In genomic region chr10:24168854-24169253, GRCm38 (mm10) we compare ENCODE assay signal across 34 mouse cellular contexts. TPM values are rescaled to one million over a fixed set of nuclear protein-coding genes. Genes with fewer than 3 reads are reported as not detected.
A peak's percentile ranks its signal among the peaks of the same experiment; 100 is the strongest.
DNase-seq lines count a peak whose midpoint lies in the region.
"Had no signal": no experiment of that assay in that cellular context is flagged by ENCODE, and none has a peak within 500 bp of the region (broad histone marks: within the 10 kb centered on the region; RNA-seq: fewer than 3 reads in every experiment).

No protein-coding gene starts in this region.

- DNase-seq in kidney, postnatal 10 days = peak; percentile 54
- DNase-seq in kidney, adult 11 months = no peak
- DNase-seq in urinary bladder, postnatal 36 days (ENCODE audit: low spot score in 2 of 2) = peak; percentile 29 to 42
- DNase-seq in urinary bladder, postnatal 4 days (ENCODE audit: low spot score in 2 of 2) = no peak
- DNase-seq in gonadal fat pad, adult 2 months (ENCODE audit: low read depth) = peak; percentile 55
- DNase-seq in left cerebral cortex, postnatal 36 days (ENCODE audit: low spot score in 2 of 2) = no peak
- DNase-seq in spleen, postnatal 10 days (ENCODE audit: low spot score in 2 of 2) = no peak
- DNase-seq: adrenal gland, postnatal 25 days; cerebellum, adult 8-10 months; cerebellum, postnatal 36 days; embryo, embryonic 11 days; gastrocnemius, postnatal 25 days; heart, postnatal 4 days; lung, embryonic 14.5 days; thymus, adult 2 months; thymus, postnatal 4 days had no signal

- intact Hi-C loops in left cerebral cortex, postnatal 36 days (cut with DNase I) = no loop called here

RNA-seq across cellular contexts. Expression of gene Stx7, which starts 19.8 kb away (rescaled TPM):
- 109 and 115 TPM in 2 replicates for polyA plus RNA-seq in gonadal fat pad, adult 2 months (2012; rRNA removed)
- 100 to 1,000 TPM; 136 to 139 TPM for total RNA-seq in left cerebral cortex, postnatal 36 days (2021)

RNA-seq across cellular contexts. Expression of gene Moxd1, which starts 54.5 kb away (rescaled TPM):
- 3.9 and 4.3 TPM in 2 replicates for polyA plus RNA-seq in gonadal fat pad, adult 2 months (2012; rRNA removed)
- 1 to 10 TPM; 6.2 to 7.0 TPM for total RNA-seq in left cerebral cortex, postnatal 36 days (2021)
- total RNA-seq: megakaryocyte progenitor cell, adult 5-6 weeks; monocyte, adult 5-6 weeks; neutrophil, adult 5-6 weeks had no signal
- polyA plus RNA-seq: C2C12; inflammation-experienced regulatory T-cells, adult 6 months had no signal

RNA-seq across cellular contexts. Expression of gene Taar9, which starts 59.5 kb away (rescaled TPM):
- polyA plus RNA-seq in gonadal fat pad, adult 2 months (2012; rRNA removed) = not detected in 2 replicates
- total RNA-seq in left cerebral cortex, postnatal 36 days (2021) = not detected
- total RNA-seq: adrenal gland, postnatal 25 days; gastrocnemius, postnatal 25 days; heart, adult 8-10 months; heart, postnatal 4 days; left cerebral cortex, postnatal 14 days; megakaryocyte progenitor cell, adult 5-6 weeks; monocyte, adult 5-6 weeks; neutrophil, adult 5-6 weeks had no signal
- polyA plus RNA-seq: brain, embryonic 14.5 days; C2C12; embryonic facial prominence, embryonic 13.5 days; forebrain, embryonic 15.5 days; heart, embryonic 15.5 days; hindbrain, embryonic 14.5 days; inflammation-experienced regulatory T-cells, adult 6 months; kidney, postnatal 0 days; limb, embryonic 13.5 days; liver, embryonic 13.5 days; lung, embryonic 14.5 days; midbrain, embryonic 12.5 days; small intestine, adult 2 months; stomach, postnatal 0 days; thymus, adult 2 months had no signal

Comparison
In these comparisons a context has a peak if more than half of its experiments do, and no peak if none do; other contexts are left out.
1. DNase-seq: peak in kidney, postnatal 10 days (single experiment), urinary bladder, postnatal 36 days (2 of 2) and gonadal fat pad, adult 2 months (single experiment); none in kidney, adult 11 months (single experiment), urinary bladder, postnatal 4 days (0 of 2), left cerebral cortex, postnatal 36 days (0 of 2) and spleen, postnatal 10 days (0 of 2).